Mouse (Mus musculus): ENCODE measurements around the gene Ano2.

DNA sequence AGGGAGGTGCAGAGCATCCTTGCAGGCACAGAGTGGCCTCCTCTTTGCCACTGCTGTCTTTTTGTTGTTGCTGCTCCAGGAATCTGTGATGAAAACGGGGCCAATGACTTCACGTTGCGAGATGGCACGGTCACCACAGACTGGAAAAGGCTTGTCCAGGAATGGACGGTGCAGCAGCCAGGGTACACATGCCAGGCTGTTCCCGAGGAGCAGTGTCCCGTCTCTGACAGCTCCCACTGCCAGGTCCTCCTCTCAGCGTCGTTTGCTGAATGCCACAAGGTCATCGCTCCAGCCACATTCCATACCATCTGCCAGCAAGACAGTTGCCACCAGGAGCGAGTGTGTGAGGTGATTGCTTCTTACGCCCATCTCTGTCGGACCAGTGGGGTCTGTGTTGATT is 33.3 kb upstream of the Ano2 start:
- no peak for TF ChIP-seq POLR2A (IDR thresholded peaks at IDR 0.05; ENCODE audit: control insufficient read depth, low read depth, low read length)
- no peak for TF ChIP-seq CTCF (IDR thresholded peaks at IDR 0.05; ENCODE audit: control insufficient read depth, insufficient read depth, insufficient replicate concordance, low read depth, low read length)
